Mouse (Mus musculus) liver, adult 2 months (tissue): Measurements from ENCODE around the gene Sp1.

Experiments
- CTCF ChIP-seq: fragments of 200-500 bp; IDR thresholded peaks from 2 replicates; pipeline ENCODE4 v1.5.1; 2011; ENCODE audit warnings: low read depth, low read length, control low read depth
- POLR2A ChIP-seq: fragments of 200-500 bp; IDR thresholded peaks from 2 replicates; pipeline ENCODE4 v1.6.1; 2011; ENCODE audit warnings: low read length, control low read depth; ENCODE audit not compliant: insufficient read depth; ENCODE audit errors: extremely low read depth

DNA sequence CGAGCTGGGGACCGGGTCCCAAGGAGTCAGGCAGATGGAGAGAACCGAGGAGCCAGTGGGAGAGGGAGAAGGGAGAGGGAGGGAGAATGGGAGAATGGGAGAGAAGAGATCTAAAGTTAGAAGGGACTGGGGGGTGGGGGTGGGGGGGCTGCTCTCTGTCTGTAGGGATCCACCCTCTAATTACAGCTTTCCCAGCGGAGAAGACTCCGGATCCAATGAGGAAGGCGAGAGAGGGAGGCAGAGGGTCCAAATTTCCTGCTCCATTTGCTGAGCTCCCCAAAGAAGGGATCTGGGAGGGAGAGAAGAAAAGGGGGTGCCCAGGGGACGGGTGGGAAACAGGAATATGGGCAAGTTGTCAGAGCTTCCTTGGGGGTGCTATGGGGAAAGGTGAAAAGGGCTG lies 39.7 kb upstream of the Sp1 start:
- no peak for TF ChIP-seq CTCF
- no peak for TF ChIP-seq POLR2A
